Mouse (Mus musculus) hindbrain, embryonic 14.5 days (tissue): ENCODE data around the gene Trpm1. TPM values are rescaled to one million over a fixed set of nuclear protein-coding genes. Genes with fewer than 3 reads are reported as not detected.

Experiments
- ATAC-seq: fragments of 200-750 bp; cut with Nextera tagmentation; 2 replicates; pipeline ENCODE4 v1.8.0; 2017; ENCODE audit warnings: moderate number of reproducible peaks, mild to moderate bottlenecking, moderate TSS enrichment, moderate library complexity; ENCODE audit not compliant: low FRiP score
- DNase-seq: peaks from one replicate; pipeline ENCODE4 v3.0.0-alpha.2; 2015; ENCODE audit warnings: low spot score
- H3K27ac ChIP-seq: fragments of 300-500 bp; sonication (generic); 2 replicates; pipeline ENCODE4 v1.5.1; 2014; ENCODE audit warnings: mild to moderate bottlenecking, moderate library complexity
- H3K27me3 ChIP-seq: fragments of 300-500 bp; sonication (generic); 2 replicates; pipeline ENCODE4 v1.6.1; 2014; ENCODE audit warnings: mild to moderate bottlenecking, low read length, mixed read lengths; ENCODE audit not compliant: control insufficient read depth, insufficient read depth
- H3K36me3 ChIP-seq: fragments of 300-500 bp; sonication (generic); replicated peaks from 2 replicates; pipeline ENCODE4 v1.6.1; 2014; ENCODE audit not compliant: control insufficient read depth, insufficient read depth
- H3K4me1 ChIP-seq: fragments of 300-500 bp; sonication (generic); replicated peaks from 2 replicates; pipeline ENCODE4 v1.6.1; 2014; ENCODE audit warnings: antibody characterized with exemption, low read length, mixed read lengths; ENCODE audit not compliant: control insufficient read depth, insufficient read depth
- H3K4me2 ChIP-seq: fragments of 300-500 bp; sonication (generic); replicated peaks from 2 replicates; pipeline ENCODE4 v1.6.1; 2014; ENCODE audit warnings: mild to moderate bottlenecking, moderate library complexity
- H3K4me3 ChIP-seq: fragments of 300-500 bp; sonication (generic); replicated peaks from 2 replicates; pipeline ENCODE4 v1.5.1; 2014; ENCODE audit warnings: mild to moderate bottlenecking, low read length
- H3K9ac ChIP-seq: fragments of 300-500 bp; sonication (generic); 2 replicates; pipeline ENCODE4 v1.6.1; 2014
- H3K9me3 ChIP-seq: fragments of 300-500 bp; sonication (generic); 2 replicates; pipeline ENCODE4 v1.6.1; 2016; ENCODE audit warnings: low read length; ENCODE audit not compliant: control insufficient read depth
- WGBS: fragments of 180-500 bp; shearing (Covaris S2); extraction: QIAGEN DNeasy Blood & Tissue Kit; methylation state at CpG from one replicate; pipeline ENCODE4 v1.1.7; 2014; 5-methylcytosine and 5-hydroxymethylcytosine counted together
- polyA plus RNA-seq: library from polyadenylated mRNA; unstranded; fragments of >200 nt; fragmentation: Nextera tagmentation; extraction: Ambion mirVana; gene quantifications from 2 replicates; pipeline ENCODE4 v1.2.1, GENCODE M21; 2014

Gene Trpm1
- polyA plus RNA-seq, 1 experiment from 2014 or later = 0.12 TPM

DNA sequence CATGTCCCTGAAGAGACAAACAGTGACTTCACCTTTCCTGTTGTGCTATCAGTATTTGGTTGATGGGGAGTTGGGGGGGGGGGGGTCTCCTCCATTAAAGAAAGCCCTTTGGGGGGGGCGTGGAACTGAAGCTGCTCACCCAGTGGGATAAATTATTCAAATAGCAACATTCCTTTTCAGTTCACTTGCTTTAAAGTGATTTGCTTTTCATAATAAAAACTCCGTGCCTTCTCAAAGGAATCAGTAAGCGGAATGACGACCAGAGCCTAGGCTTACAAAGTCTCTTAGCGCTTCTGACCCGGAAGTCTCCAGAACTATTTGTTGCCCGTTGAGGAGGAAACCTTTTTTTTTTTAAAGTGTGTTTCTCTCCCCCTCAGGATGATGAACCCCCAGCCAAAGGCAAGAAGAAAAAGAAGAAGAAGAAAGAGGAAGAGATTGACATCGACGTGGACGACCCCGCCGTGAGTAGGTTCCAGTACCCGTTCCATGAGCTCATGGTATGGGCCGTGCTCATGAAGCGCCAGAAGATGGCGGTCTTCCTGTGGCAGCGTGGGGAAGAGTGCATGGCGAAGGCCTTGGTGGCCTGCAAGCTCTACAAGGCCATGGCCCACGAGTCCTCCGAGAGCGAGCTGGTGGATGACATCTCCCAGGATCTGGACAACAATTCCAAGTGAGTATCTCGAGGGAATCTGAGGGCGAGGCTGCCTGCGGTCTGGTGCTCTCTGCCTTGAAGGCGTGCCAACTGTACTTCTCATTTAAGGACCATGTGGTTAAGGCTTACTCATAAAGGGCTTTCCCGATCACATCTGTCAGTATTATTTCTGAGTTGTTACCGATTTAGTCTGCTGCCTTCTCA lies 72.9 kb downstream of the Trpm1 start:
- H3K27ac ChIP-seq = no peak overlapping the region
- DNase-seq = no peak
- ATAC-seq = no peak
- no peak overlapping the region for H3K9ac ChIP-seq
- 64% methylated on average over 27 of the region's 27 CpGs for WGBS
- no peak overlapping the region for H3K4me3 ChIP-seq
- no peaks in the 10 kb centered on the region for H3K36me3 ChIP-seq
- no peak overlapping the region for H3K4me2 ChIP-seq
- no peaks in the 10 kb centered on the region for H3K9me3 ChIP-seq
- H3K27me3 ChIP-seq = no peaks in the 10 kb centered on the region
- no peaks in the 10 kb centered on the region for H3K4me1 ChIP-seq

DNA sequence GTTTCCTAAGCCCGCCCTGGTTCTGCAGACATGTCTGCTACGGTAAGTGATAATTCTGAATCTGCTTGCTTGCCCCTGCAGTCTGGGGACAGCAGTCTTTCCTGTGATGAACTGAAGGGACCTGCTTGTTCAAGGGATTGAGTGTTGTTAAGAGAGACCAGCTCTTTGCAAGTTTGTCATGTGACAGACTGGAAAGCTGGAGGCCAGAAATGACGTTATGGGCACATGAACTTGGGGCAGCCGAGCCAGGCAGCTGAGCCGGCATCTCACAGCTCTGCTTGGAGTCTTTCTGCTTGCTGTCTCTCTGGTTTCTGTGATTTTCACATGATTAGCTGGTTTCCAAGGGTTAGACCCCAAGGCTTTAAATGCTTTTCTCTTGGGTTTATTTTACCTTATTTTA lies 74.0 kb downstream of the Trpm1 start:
- DNase-seq (no peak), ATAC-seq (no peak)
- 91% methylated on average over 5 of the region's 5 CpGs for WGBS

GRCm38 (mm10) chr7:64228300-64228699 lies 74.7 kb downstream of the Trpm1 start:
- no peaks in the 10 kb centered on the region for H3K27me3 ChIP-seq
- 94% methylated on average over 2 of the region's 2 CpGs for WGBS
- H3K27ac ChIP-seq = no peak overlapping the region
- ATAC-seq (no peak), DNase-seq (no peak)
- no peaks in the 10 kb centered on the region for H3K36me3 ChIP-seq
- no peaks in the 10 kb centered on the region for H3K9me3 ChIP-seq
- no peak overlapping the region for H3K4me3 ChIP-seq
- H3K4me2 ChIP-seq = no peak overlapping the region
- no peaks in the 10 kb centered on the region for H3K4me1 ChIP-seq
- no peak overlapping the region for H3K9ac ChIP-seq

More for the DNA sequence above, 74.0 kb downstream of the Trpm1 start:
- Histone ChIP-seq H3K4me3 (no peak overlapping the region), H3K9me3 (no peaks in the 10 kb centered on the region), H3K27ac (no peak overlapping the region), H3K36me3 (no peaks in the 10 kb centered on the region), H3K4me2 (no peak overlapping the region), H3K27me3 (no peaks in the 10 kb centered on the region), H3K4me1 (no peaks in the 10 kb centered on the region), H3K9ac (no peak overlapping the region)

DNA sequence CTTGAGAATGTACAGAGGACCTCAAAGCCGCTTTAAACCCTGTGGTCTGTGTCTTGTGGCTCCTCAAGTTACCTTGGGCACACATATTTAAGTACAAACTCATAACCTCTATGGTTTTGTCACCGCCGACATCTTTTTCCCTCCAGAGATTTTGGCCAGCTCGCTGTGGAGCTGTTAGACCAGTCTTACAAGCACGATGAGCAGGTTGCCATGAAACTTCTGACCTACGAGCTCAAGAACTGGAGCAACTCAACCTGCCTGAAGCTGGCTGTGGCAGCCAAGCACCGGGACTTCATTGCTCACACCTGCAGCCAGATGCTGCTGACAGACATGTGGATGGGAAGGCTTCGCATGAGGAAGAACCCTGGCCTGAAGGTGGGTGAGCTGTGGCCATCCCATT lies 76.3 kb downstream of the Trpm1 start:
- WGBS = 98% methylated on average over 8 of the region's 8 CpGs
- Histone ChIP-seq H3K27me3 (no peaks in the 10 kb centered on the region), H3K36me3 (no peaks in the 10 kb centered on the region), H3K27ac (no peak overlapping the region), H3K9me3 (no peaks in the 10 kb centered on the region), H3K4me3 (no peak overlapping the region), H3K9ac (no peak overlapping the region), H3K4me1 (no peaks in the 10 kb centered on the region), H3K4me2 (no peak overlapping the region)
- ATAC-seq (no peak), DNase-seq (no peak)

GRCm38 (mm10) chr7:64231001-64231400 lies 77.4 kb downstream of the Trpm1 start:
- Histone ChIP-seq H3K9me3 (no peaks in the 10 kb centered on the region), H3K27me3 (no peaks in the 10 kb centered on the region), H3K4me1 (no peaks in the 10 kb centered on the region), H3K36me3 (no peaks in the 10 kb centered on the region), H3K9ac (no peak overlapping the region), H3K4me2 (no peak overlapping the region), H3K4me3 (no peak overlapping the region), H3K27ac (no peak overlapping the region)
- DNase-seq (no peak), ATAC-seq (no peak)
- 100% methylated on average over 1 of the region's 1 CpGs for WGBS

DNA sequence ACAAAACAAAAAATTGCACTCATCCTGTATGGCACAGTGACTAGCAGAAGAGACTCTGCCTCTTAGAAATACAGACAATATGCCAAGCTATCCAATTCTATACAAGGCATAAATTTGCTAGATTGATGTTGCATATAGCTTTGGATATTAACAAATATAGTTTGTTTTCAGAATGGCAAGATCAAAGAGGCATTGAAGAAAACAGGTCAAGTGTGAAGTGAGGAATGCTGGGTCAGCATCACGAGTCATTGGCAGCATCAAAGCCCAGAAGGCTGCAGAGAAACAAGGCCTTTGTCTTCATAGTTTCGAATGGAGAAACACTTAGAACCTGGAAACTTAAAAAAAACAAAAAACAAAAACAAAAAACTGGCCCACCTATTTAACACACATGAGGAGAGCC lies 78.4 kb downstream of the Trpm1 start:
- Histone ChIP-seq H3K27me3 (no peaks in the 10 kb centered on the region), H3K9ac (no peak overlapping the region), H3K9me3 (no peaks in the 10 kb centered on the region), H3K36me3 (no peaks in the 10 kb centered on the region), H3K4me3 (no peak overlapping the region), H3K4me1 (no peaks in the 10 kb centered on the region), H3K27ac (no peak overlapping the region), H3K4me2 (no peak overlapping the region)
- WGBS = 34% methylated on average over 2 of the region's 2 CpGs
- DNase-seq = no peak
- ATAC-seq = no peak

- no peak overlapping the region for H3K27ac ChIP-seq
- ATAC-seq (no peak), DNase-seq (no peak)
- H3K4me1 ChIP-seq = no peaks in the 10 kb centered on the region
- H3K9ac ChIP-seq = no peak overlapping the region
- no peaks in the 10 kb centered on the region for H3K36me3 ChIP-seq
- WGBS = 94% methylated on average over 5 of the region's 5 CpGs
- H3K27me3 ChIP-seq = no peaks in the 10 kb centered on the region
- H3K4me2 ChIP-seq = no peak overlapping the region
- H3K4me3 ChIP-seq = no peak overlapping the region
- H3K9me3 ChIP-seq = no peaks in the 10 kb centered on the region
Observed at GRCm38 (mm10) chr7:64234310-64234820, 80.7 kb downstream of the Trpm1 start.

GRCm38 (mm10) chr7:64236521-64236920 lies 82.9 kb downstream of the Trpm1 start:
- Histone ChIP-seq H3K4me1 (no peaks in the 10 kb centered on the region), H3K9ac (no peak overlapping the region), H3K36me3 (no peaks in the 10 kb centered on the region), H3K27ac (no peak overlapping the region), H3K4me3 (no peak overlapping the region), H3K27me3 (no peaks in the 10 kb centered on the region), H3K9me3 (no peaks in the 10 kb centered on the region), H3K4me2 (no peak overlapping the region)
- ATAC-seq (no peak), DNase-seq (no peak)
- WGBS = 70% methylated on average over 4 of the region's 4 CpGs

DNA sequence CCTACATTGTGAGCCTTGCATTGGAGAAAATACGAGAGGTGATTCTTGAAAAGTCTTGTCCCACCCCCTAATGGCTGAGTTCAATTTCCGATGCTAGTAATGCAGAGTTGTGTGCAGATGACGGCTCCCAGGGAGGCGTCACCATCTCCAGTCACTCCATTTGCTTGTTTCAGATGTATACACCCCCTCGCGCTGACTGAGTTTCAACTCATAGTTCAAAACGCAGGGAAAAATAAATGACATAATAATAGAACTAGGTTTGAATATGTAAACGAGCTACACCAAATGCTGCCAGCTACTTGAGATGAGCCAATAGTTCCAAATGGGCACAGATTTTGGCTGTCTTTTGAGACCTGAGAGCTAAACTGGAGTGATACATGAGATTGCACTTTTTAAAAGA lies 84.1 kb downstream of the Trpm1 start:
- no peak for DNase-seq
- ATAC-seq = no peak
- WGBS = 90% methylated on average over 8 of the region's 8 CpGs

More for the DNA sequence above, 84.1 kb downstream of the Trpm1 start:
- no peak overlapping the region for H3K4me2 ChIP-seq
- no peaks in the 10 kb centered on the region for H3K27me3 ChIP-seq
- no peak overlapping the region for H3K9ac ChIP-seq
- no peak overlapping the region for H3K27ac ChIP-seq
- H3K36me3 ChIP-seq = no peaks in the 10 kb centered on the region
- H3K4me1 ChIP-seq = no peaks in the 10 kb centered on the region
- H3K4me3 ChIP-seq = no peak overlapping the region
- H3K9me3 ChIP-seq = no peaks in the 10 kb centered on the region
